Mouse (Mus musculus) myocyte (in vitro differentiated cells): ENCODE data around the gene Chmp4b.

Source experiments
- CEBPB ChIP-seq: IDR thresholded peaks from 2 replicates; pipeline ENCODE4 v1.6.1; 2011; ENCODE audit warnings: mild to moderate bottlenecking, moderate library complexity; ENCODE audit not compliant: poor library complexity, insufficient read depth, severe bottlenecking
- E2F4 ChIP-seq: IDR thresholded peaks from one replicate; pipeline ENCODE4 v1.6.1; 2011; ENCODE audit warnings: mild to moderate bottlenecking, control low read depth, moderate library complexity; ENCODE audit not compliant: insufficient read depth
- MAX ChIP-seq: IDR thresholded peaks from one replicate; pipeline ENCODE4 v1.6.1; 2011; ENCODE audit warnings: low read depth, mild to moderate bottlenecking, control low read depth
- MYOG ChIP-seq, 3 experiments: IDR thresholded peaks; one replicate each; pipeline ENCODE4 v1.6.1; 2011; ENCODE audit warnings: control low read depth in 2 of 3, low read depth in 2 of 3, mild to moderate bottlenecking in 2 of 3; ENCODE audit not compliant: insufficient read length in 2 of 3, control insufficient read depth in 1 of 3, insufficient read depth in 1 of 3
- POLR2A ChIP-seq: IDR thresholded peaks from one replicate; pipeline ENCODE4 v1.6.1; 2011; ENCODE audit warnings: low read depth, mild to moderate bottlenecking, control low read depth, moderate library complexity; ENCODE audit not compliant: insufficient read length
- POLR2AphosphoS2 ChIP-seq: IDR thresholded peaks from one replicate; pipeline ENCODE4 v1.6.1; 2011; ENCODE audit warnings: low read depth, control low read depth; ENCODE audit not compliant: insufficient read length
- REST ChIP-seq: IDR thresholded peaks from one replicate; pipeline ENCODE4 v1.6.1; 2011; ENCODE audit warnings: mild to moderate bottlenecking, control low read depth, moderate library complexity; ENCODE audit not compliant: insufficient read depth, insufficient read length
- SRF ChIP-seq: IDR thresholded peaks from one replicate; pipeline ENCODE4 v1.6.1; 2011; ENCODE audit warnings: low read depth; ENCODE audit not compliant: control insufficient read depth, insufficient read length
- TCF12 ChIP-seq: IDR thresholded peaks from one replicate; pipeline ENCODE4 v1.6.1; 2011; ENCODE audit warnings: mild to moderate bottlenecking, control low read depth; ENCODE audit not compliant: poor library complexity, insufficient read depth, severe bottlenecking
- TCF3 ChIP-seq: IDR thresholded peaks from one replicate; pipeline ENCODE4 v1.6.1; 2011; ENCODE audit warnings: low read depth, control low read depth; ENCODE audit not compliant: insufficient read length
- USF1 ChIP-seq: IDR thresholded peaks from one replicate; pipeline ENCODE4 v1.6.1; 2011; ENCODE audit warnings: low read depth, mild to moderate bottlenecking, control low read depth, moderate library complexity

GRCm38 (mm10) chr2:154712271-154712677 is 60.8 kb downstream of the Chmp4b start:
- TF ChIP-seq POLR2A (no peak), REST (no peak), SRF (no peak), POLR2AphosphoS2 (no peak), TCF12 (no peak), USF1 (no peak), CEBPB (no peak), MAX (no peak), MYOG (IDR thresholded peaks at IDR 0.05; ENCODE audit: control insufficient read depth in 1 of 3, insufficient read depth in 1 of 3, insufficient read length in 2 of 3, low read depth in 2 of 3) (no peak), E2F4 (no peak), TCF3 (no peak)
